Mouse (Mus musculus): ENCODE data around the gene Dnah8. TPM values are rescaled to one million over a fixed set of nuclear protein-coding genes. Genes with fewer than 3 reads are reported as not detected.
A peak's percentile ranks its signal among the peaks of the same experiment; 100 is the strongest.

The Dnah8 gene
- total and polyA plus RNA-seq, 3 experiments = 15.4 to 143 (median 19.5) TPM

- Histone ChIP-seq H3K9ac (ENCODE audit: control insufficient read depth, low read depth, low read length, poor library complexity, severe bottlenecking) (no peak overlapping the region), H3K36me3 (ENCODE audit: control insufficient read depth in 1 of 2, insufficient read depth in 2 of 2, low read length in 2 of 2) (peaks cover 0 to 3% of the 10 kb centered on the region in 2 experiments; a peak in 1 of 4 replicates), H3K4me1 (ENCODE audit: control insufficient read depth in 1 of 2, insufficient read depth in 2 of 2, low read length in 2 of 2) (no peaks in the 10 kb centered on the region), H3K27me3 (ENCODE audit: control insufficient read depth in 1 of 2, insufficient read depth in 2 of 2, low read length in 2 of 2) (no peaks in the 10 kb centered on the region), H3K27ac (ENCODE audit: control insufficient read depth, low read depth, low read length) (no peak overlapping the region), H3K79me2 (ENCODE audit: control insufficient read depth, insufficient read depth, low read length, poor library complexity) (no peaks in the 10 kb centered on the region), H3K4me3 (ENCODE audit: control insufficient read depth in 1 of 2, insufficient read depth in 1 of 2, low read depth in 2 of 2, low read length in 2 of 2) (no peak overlapping the region), H3K9me3 (replicated peaks; ENCODE audit: insufficient read depth, low read length) (no peaks in the 10 kb centered on the region)
- no peak for DNase-seq (ENCODE audit: low read depth, low spot score)
- TF ChIP-seq POLR2AphosphoS5 (IDR thresholded peaks at IDR 0.05; ENCODE audit: borderline replicate concordance, low read depth, low read length) = no peak
- TF ChIP-seq USF1 (IDR thresholded peaks at IDR 0.05; ENCODE audit: low read depth, low read length) = no peak
Observed at GRCm38 (mm10) chr17:30752370-30752818, 128.2 kb downstream of the Dnah8 start.

GRCm38 (mm10) chr17:30753201-30753600 lies 129.0 kb downstream of the Dnah8 start:
- Histone ChIP-seq H3K9ac (ENCODE audit: control insufficient read depth, low read depth, low read length, poor library complexity, severe bottlenecking) (no peak overlapping the region), H3K36me3 (ENCODE audit: control insufficient read depth in 1 of 2, insufficient read depth in 2 of 2, low read length in 2 of 2) (peaks cover 0 to 3% of the 10 kb centered on the region in 2 experiments; a peak in 1 of 4 replicates), H3K4me1 (ENCODE audit: control insufficient read depth in 1 of 2, insufficient read depth in 2 of 2, low read length in 2 of 2) (no peaks in the 10 kb centered on the region), H3K79me2 (ENCODE audit: control insufficient read depth, insufficient read depth, low read length, poor library complexity) (no peaks in the 10 kb centered on the region), H3K27me3 (ENCODE audit: control insufficient read depth in 1 of 2, insufficient read depth in 2 of 2, low read length in 2 of 2) (no peaks in the 10 kb centered on the region), H3K27ac (ENCODE audit: control insufficient read depth, low read depth, low read length) (no peak overlapping the region), H3K4me3 (ENCODE audit: control insufficient read depth in 1 of 2, insufficient read depth in 1 of 2, low read depth in 2 of 2, low read length in 2 of 2) (no peak overlapping the region), H3K9me3 (replicated peaks; ENCODE audit: insufficient read depth, low read length) (no peaks in the 10 kb centered on the region)
- no peak for DNase-seq (ENCODE audit: low read depth, low spot score)
- no peak for TF ChIP-seq SIN3A (IDR thresholded peaks at IDR 0.05; ENCODE audit: low read length)
- no peak for TF ChIP-seq ELF1 (IDR thresholded peaks at IDR 0.05; ENCODE audit: low read depth, low read length)
- TF ChIP-seq HCFC1 (IDR thresholded peaks at IDR 0.05; ENCODE audit: low read depth, low read length) = no peak

DNA sequence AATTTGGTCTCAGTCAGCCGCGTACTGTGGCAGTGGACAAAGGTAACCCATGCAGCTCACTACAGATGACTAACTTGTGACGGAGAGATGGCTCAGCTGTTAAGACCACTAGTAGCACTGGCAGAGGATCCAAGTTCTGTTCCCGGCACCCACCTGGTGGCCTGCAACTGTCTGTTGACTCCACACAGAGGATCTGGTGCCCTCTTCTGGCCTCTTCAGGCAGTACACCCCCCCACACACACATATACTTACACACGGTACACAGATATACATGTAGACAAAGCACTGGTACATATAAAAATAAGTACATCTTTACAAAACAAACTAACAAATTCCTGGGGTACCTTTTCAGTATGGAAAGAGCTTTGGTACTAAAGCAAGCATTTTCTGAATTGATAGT lies 132.6 kb downstream of the Dnah8 start:
- H3K9ac ChIP-seq (ENCODE audit: control insufficient read depth, low read depth, low read length, poor library complexity, severe bottlenecking) = no peak overlapping the region
- TF ChIP-seq ETS1 (IDR thresholded peaks at IDR 0.05; ENCODE audit: low read depth, low read length) = no peak
- peak; percentile 35 to 48 (median 48) for TF ChIP-seq CTCF (IDR thresholded peaks at IDR 0.05 in 2 of 3, conservative IDR thresholded peaks at IDR 0.05 in 1 of 3; ENCODE audit: control insufficient read depth in 1 of 3, insufficient read depth in 1 of 3, low read depth in 2 of 3, low read length in 3 of 3, poor library complexity in 1 of 3, severe bottlenecking in 1 of 3)
- no peak for TF ChIP-seq MAX (IDR thresholded peaks at IDR 0.05; ENCODE audit: low read length)
- TF ChIP-seq TAL1 (IDR thresholded peaks at IDR 0.05; ENCODE audit: low read length) = no peak
- DNase-seq (ENCODE audit: low read depth, low spot score) = peak; percentile 40
- H3K27me3 ChIP-seq (ENCODE audit: control insufficient read depth in 1 of 2, insufficient read depth in 2 of 2, low read length in 2 of 2) = no peaks in the 10 kb centered on the region
- peaks cover 0 to 3% of the 10 kb centered on the region in 2 experiments; a peak in 1 of 4 replicates for H3K36me3 ChIP-seq (ENCODE audit: control insufficient read depth in 1 of 2, insufficient read depth in 2 of 2, low read length in 2 of 2)
- no peaks in the 10 kb centered on the region for H3K79me2 ChIP-seq (ENCODE audit: control insufficient read depth, insufficient read depth, low read length, poor library complexity)
- H3K27ac ChIP-seq (ENCODE audit: control insufficient read depth, low read depth, low read length) = no peak overlapping the region
- H3K9me3 ChIP-seq (replicated peaks; ENCODE audit: insufficient read depth, low read length) = no peaks in the 10 kb centered on the region
- no peaks in the 10 kb centered on the region for H3K4me1 ChIP-seq (ENCODE audit: control insufficient read depth in 1 of 2, insufficient read depth in 2 of 2, low read length in 2 of 2)
- H3K4me3 ChIP-seq (ENCODE audit: control insufficient read depth in 1 of 2, insufficient read depth in 1 of 2, low read depth in 2 of 2, low read length in 2 of 2) = no peak overlapping the region

- H3K4me1 ChIP-seq (ENCODE audit: control insufficient read depth in 1 of 2, insufficient read depth in 2 of 2, low read length in 2 of 2) = no peaks in the 10 kb centered on the region
- H3K27ac ChIP-seq (ENCODE audit: control insufficient read depth, low read depth, low read length) = no peak overlapping the region
- H3K36me3 ChIP-seq (ENCODE audit: control insufficient read depth in 1 of 2, insufficient read depth in 2 of 2, low read length in 2 of 2) = peaks cover 0 to 3% of the 10 kb centered on the region in 2 experiments; a peak in 1 of 4 replicates
- peak; percentile 62 for DNase-seq (ENCODE audit: low read depth, low spot score)
- H3K9ac ChIP-seq (ENCODE audit: control insufficient read depth, low read depth, low read length, poor library complexity, severe bottlenecking) = no peak overlapping the region
- H3K27me3 ChIP-seq (ENCODE audit: control insufficient read depth in 1 of 2, insufficient read depth in 2 of 2, low read length in 2 of 2) = no peaks in the 10 kb centered on the region
- H3K4me3 ChIP-seq (ENCODE audit: control insufficient read depth in 1 of 2, insufficient read depth in 1 of 2, low read depth in 2 of 2, low read length in 2 of 2) = no peak overlapping the region
- no peaks in the 10 kb centered on the region for H3K79me2 ChIP-seq (ENCODE audit: control insufficient read depth, insufficient read depth, low read length, poor library complexity)
- H3K9me3 ChIP-seq (replicated peaks; ENCODE audit: insufficient read depth, low read length) = no peaks in the 10 kb centered on the region
- TF ChIP-seq TCF12 (IDR thresholded peaks at IDR 0.05; ENCODE audit: low read depth, low read length) (no peak), BHLHE40 (IDR thresholded peaks at IDR 0.05; ENCODE audit: borderline replicate concordance, low read depth, low read length) (no peak), MYC (IDR thresholded peaks at IDR 0.05; ENCODE audit: low read depth, low read length) (no peak), ZC3H11A (IDR thresholded peaks at IDR 0.05; ENCODE audit: low read depth, low read length) (0 out of 2 replicates have a peak, but pooled peaks have one; percentile 21), MYB (IDR thresholded peaks at IDR 0.05; ENCODE audit: low read depth, low read length) (no peak), ETS1 (IDR thresholded peaks at IDR 0.05; ENCODE audit: low read depth, low read length) (no peak), UBTF (IDR thresholded peaks at IDR 0.05; ENCODE audit: borderline replicate concordance, insufficient read depth, low read depth, low read length) (no peak), MAX (IDR thresholded peaks at IDR 0.05; ENCODE audit: low read length) (no peak), MXI1 (IDR thresholded peaks at IDR 0.05; ENCODE audit: low read depth, low read length) (no peak), NRF1 (IDR thresholded peaks at IDR 0.05; ENCODE audit: insufficient read depth, low read depth, low read length, poor library complexity, severe bottlenecking) (no peak), POLR2AphosphoS5 (IDR thresholded peaks at IDR 0.05; ENCODE audit: borderline replicate concordance, low read depth, low read length) (no peak), ZKSCAN1 (IDR thresholded peaks at IDR 0.05; ENCODE audit: low read depth, low read length) (no peak), SMC3 (IDR thresholded peaks at IDR 0.05; ENCODE audit: low read depth, low read length) (peak; percentile 40), ELF1 (IDR thresholded peaks at IDR 0.05; ENCODE audit: low read depth, low read length) (no peak)
Observed at GRCm38 (mm10) chr17:30760307-30760706, 136.2 kb downstream of the Dnah8 start.

Data from MEL (cell line).